Mouse (Mus musculus) forebrain, postnatal 0 days (tissue): ENCODE results near the gene Smim8. TPM values are rescaled to one million over a fixed set of nuclear protein-coding genes. Genes with fewer than 3 reads are reported as not detected.

ENCODE experiments used
- ATAC-seq: fragments of 200-750 bp; cut with Nextera tagmentation; 2 replicates; pipeline ENCODE4 v1.8.0; 2017; ENCODE audit warnings: mild to moderate bottlenecking, moderate library complexity
- DNase-seq: peaks from one replicate; pipeline ENCODE4 v3.0.0-alpha.2; 2015
- H3K27ac ChIP-seq: fragments of 300-500 bp; sonication (generic); 2 replicates; pipeline ENCODE4 v1.5.1; 2014; ENCODE audit warnings: low read depth, mild to moderate bottlenecking, antibody characterized with exemption, low read length, moderate library complexity, mixed read lengths
- H3K27me3 ChIP-seq: fragments of 300-500 bp; sonication (generic); 2 replicates; pipeline ENCODE4 v1.6.1; 2014; ENCODE audit warnings: mild to moderate bottlenecking, low read length, mixed read lengths; ENCODE audit not compliant: insufficient read depth
- H3K36me3 ChIP-seq: fragments of 300-500 bp; sonication (generic); 2 replicates; pipeline ENCODE4 v1.6.1; 2014; ENCODE audit warnings: mild to moderate bottlenecking, moderate library complexity; ENCODE audit not compliant: insufficient read depth
- H3K4me1 ChIP-seq: fragments of 300-500 bp; sonication (generic); 2 replicates; pipeline ENCODE4 v1.6.1; 2014; ENCODE audit warnings: antibody characterized with exemption; ENCODE audit not compliant: insufficient read depth
- H3K4me2 ChIP-seq: fragments of 300-500 bp; sonication (generic); 2 replicates; pipeline ENCODE4 v1.6.1; 2014; ENCODE audit warnings: low read depth, mild to moderate bottlenecking, moderate library complexity
- H3K4me3 ChIP-seq: fragments of 300-500 bp; sonication (generic); 2 replicates; pipeline ENCODE4 v1.5.1; 2014; ENCODE audit warnings: low read depth, low read length, mixed read lengths
- H3K9ac ChIP-seq: fragments of 300-500 bp; sonication (generic); 2 replicates; pipeline ENCODE4 v1.6.1; 2014; ENCODE audit warnings: mild to moderate bottlenecking
- H3K9me3 ChIP-seq: fragments of 300-500 bp; sonication (generic); 2 replicates; pipeline ENCODE4 v1.6.1; 2016; ENCODE audit warnings: low read length
- CTCF ChIP-seq: sonication (generic); IDR thresholded peaks from 2 replicates; pipeline ENCODE4 v1.5.1; 2016; ENCODE audit warnings: antibody characterized with exemption, control low read depth, low read depth
- WGBS: fragments of 180-500 bp; shearing (Covaris S2); extraction: QIAGEN DNeasy Blood & Tissue Kit; methylation state at CpG from one replicate; pipeline ENCODE4 v1.1.7; 2014; 5-methylcytosine and 5-hydroxymethylcytosine counted together
- polyA plus RNA-seq: library from polyadenylated mRNA; unstranded; fragments of >200 nt; fragmentation: Nextera tagmentation; extraction: Ambion mirVana; gene quantifications from 2 replicates; pipeline ENCODE4 v1.2.1, GENCODE M21; 2015
- total RNA-seq: library from RNA; depleted of rRNA; stranded (reverse); fragments of >200 nt; gene quantifications from 2 replicates; pipeline ENCODE4 v1.2.3, GENCODE M21; 2014

Gene Smim8
- total and polyA plus RNA-seq, 2 experiments from 2014 or later = 28.0 to 54.9 TPM

- WGBS = 66% methylated on average over 5 of the region's 5 CpGs
- H3K27ac ChIP-seq = no peak overlapping the region
- no peak overlapping the region for H3K4me2 ChIP-seq
- H3K27me3 ChIP-seq = no peaks in the 10 kb centered on the region
- no peaks in the 10 kb centered on the region for H3K4me1 ChIP-seq
- H3K9ac ChIP-seq = no peak overlapping the region
- H3K36me3 ChIP-seq = no peaks in the 10 kb centered on the region
- no peaks in the 10 kb centered on the region for H3K9me3 ChIP-seq
- TF ChIP-seq CTCF = no peak
- ATAC-seq (no peak), DNase-seq (no peak)
- no peak overlapping the region for H3K4me3 ChIP-seq
Observed at GRCm38 (mm10) chr4:34796294-34796693, 18.1 kb upstream of the Smim8 start.

- DNase-seq (no peak), ATAC-seq (no peak)
- Histone ChIP-seq H3K27me3 (no peaks in the 10 kb centered on the region), H3K4me3 (no peak overlapping the region), H3K4me1 (no peaks in the 10 kb centered on the region), H3K27ac (no peak overlapping the region), H3K4me2 (no peak overlapping the region), H3K9ac (no peak overlapping the region), H3K36me3 (no peaks in the 10 kb centered on the region), H3K9me3 (no peaks in the 10 kb centered on the region)
- WGBS = 78% methylated on average over 3 of the region's 3 CpGs
- TF ChIP-seq CTCF = no peak
Observed at GRCm38 (mm10) chr4:34786476-34786875, 8.3 kb upstream of the Smim8 start.

GRCm38 (mm10) chr4:34785646-34786045, 7.4 kb upstream of the Smim8 start:
- no peaks in the 10 kb centered on the region for H3K4me1 ChIP-seq
- DNase-seq (no peak), ATAC-seq (no peak)
- no peak overlapping the region for H3K4me3 ChIP-seq
- H3K27ac ChIP-seq = no peak overlapping the region
- no peak for TF ChIP-seq CTCF
- no peaks in the 10 kb centered on the region for H3K27me3 ChIP-seq
- H3K36me3 ChIP-seq = no peaks in the 10 kb centered on the region
- H3K9ac ChIP-seq = no peak overlapping the region
- H3K9me3 ChIP-seq = no peaks in the 10 kb centered on the region
- WGBS = 83% methylated on average over 2 of the region's 2 CpGs
- H3K4me2 ChIP-seq = no peak overlapping the region

- no peak for DNase-seq
- Histone ChIP-seq H3K4me3 (no peak overlapping the region), H3K9me3 (no peaks in the 10 kb centered on the region), H3K9ac (no peak overlapping the region), H3K4me2 (no peak overlapping the region), H3K4me1 (no peaks in the 10 kb centered on the region), H3K27ac (no peak overlapping the region), H3K27me3 (no peaks in the 10 kb centered on the region), H3K36me3 (no peaks in the 10 kb centered on the region)
- WGBS = 58% methylated on average over 5 of the region's 5 CpGs
- peak; percentile 39 for TF ChIP-seq CTCF
- ATAC-seq = no peak
Observed at GRCm38 (mm10) chr4:34784865-34785264, 6.6 kb upstream of the Smim8 start.

- H3K4me2 ChIP-seq = no peak overlapping the region
- H3K9ac ChIP-seq = no peak overlapping the region
- H3K4me1 ChIP-seq = no peaks in the 10 kb centered on the region
- no peaks in the 10 kb centered on the region for H3K27me3 ChIP-seq
- no peak for ATAC-seq
- H3K4me3 ChIP-seq = no peak overlapping the region
- 29% methylated on average over 4 of the region's 4 CpGs for WGBS
- peak; percentile 21 for DNase-seq
- no peaks in the 10 kb centered on the region for H3K36me3 ChIP-seq
- no peak overlapping the region for H3K27ac ChIP-seq
- peak; percentile 59 for TF ChIP-seq CTCF
- H3K9me3 ChIP-seq = no peaks in the 10 kb centered on the region
Observed at GRCm38 (mm10) chr4:34782730-34783129, 4.5 kb upstream of the Smim8 start.

GRCm38 (mm10) chr4:34771652-34772371, 6.4 kb downstream of the Smim8 start:
- Histone ChIP-seq H3K4me3 (no peak overlapping the region), H3K27me3 (no peaks in the 10 kb centered on the region), H3K4me2 (no peak overlapping the region), H3K27ac (no peak overlapping the region), H3K36me3 (peaks cover 18% of the 10 kb centered on the region; the same call in 1 of the 2 replicates), H3K4me1 (no peaks in the 10 kb centered on the region), H3K9me3 (no peaks in the 10 kb centered on the region), H3K9ac (no peak overlapping the region)
- ATAC-seq (no peak), DNase-seq (no peak)
- WGBS = 7% methylated on average over 8 of the region's 8 CpGs
- TF ChIP-seq CTCF = no peak

- no peak within 1 kb of the TSS for H3K9ac ChIP-seq
- WGBS = 82% methylated on average over 1 of the region's 1 CpGs
- DNase-seq = peak; percentile 16
- no peaks in the 10 kb centered on the region for H3K36me3 ChIP-seq
- H3K9me3 ChIP-seq = no peaks in the 10 kb centered on the region
- ATAC-seq = peak; percentile 27; the same call in 1 of the 2 replicates
- H3K4me3 ChIP-seq = no peak within 1 kb of the TSS
- TF ChIP-seq CTCF = no peak
- no peaks in the 10 kb centered on the region for H3K4me1 ChIP-seq
- no peak within 1 kb of the TSS for H3K27ac ChIP-seq
- no peak within 1 kb of the TSS for H3K4me2 ChIP-seq
- no peaks in the 10 kb centered on the region for H3K27me3 ChIP-seq
Observed at GRCm38 (mm10) chr4:34756163-34756562, 22.1 kb downstream of the Smim8 start, which contains the start of gene Gm136. Gene Gm136 (minus strand): TSS chr4:34756263.
